Mouse (Mus musculus) kidney, postnatal 0 days (tissue): ENCODE results near the gene Slc10a3. TPM values are rescaled to one million over a fixed set of nuclear protein-coding genes. Genes with fewer than 3 reads are reported as not detected.

ENCODE experiments used
- ATAC-seq: fragments of 200-750 bp; cut with Nextera tagmentation; replicated peaks from 2 replicates; pipeline ENCODE4 v1.8.0; 2017; ENCODE audit warnings: low read depth, moderate number of reproducible peaks, moderate TSS enrichment, moderate library complexity; ENCODE audit not compliant: low FRiP score
- DNase-seq: peaks from one replicate; pipeline ENCODE4 v3.0.0-alpha.2; 2016; ENCODE audit warnings: low spot score
- H3K27ac ChIP-seq: fragments of 300-500 bp; sonication (generic); 2 replicates; pipeline ENCODE4 v1.5.1; 2014; ENCODE audit warnings: mild to moderate bottlenecking
- H3K27me3 ChIP-seq: fragments of 300-500 bp; sonication (generic); 2 replicates; pipeline ENCODE4 v1.6.1; 2014; ENCODE audit warnings: low read length, mixed read lengths; ENCODE audit not compliant: insufficient read depth
- H3K36me3 ChIP-seq: fragments of 300-500 bp; sonication (generic); 2 replicates; pipeline ENCODE4 v1.6.1; 2014; ENCODE audit warnings: low read length, mixed read lengths; ENCODE audit not compliant: insufficient read depth
- H3K4me1 ChIP-seq: fragments of 300-500 bp; sonication (generic); replicated peaks from 2 replicates; pipeline ENCODE4 v1.6.1; 2014; ENCODE audit warnings: antibody characterized with exemption, low read length, mixed read lengths; ENCODE audit not compliant: insufficient read depth
- H3K4me2 ChIP-seq: fragments of 300-500 bp; sonication (generic); 2 replicates; pipeline ENCODE4 v1.6.1; 2014; ENCODE audit warnings: mild to moderate bottlenecking, low read length, moderate library complexity, mixed read lengths
- H3K4me3 ChIP-seq: fragments of 300-500 bp; sonication (generic); replicated peaks from 2 replicates; pipeline ENCODE4 v1.5.1; 2014; ENCODE audit warnings: low read depth, low read length
- H3K9ac ChIP-seq: fragments of 300-500 bp; sonication (generic); 2 replicates; pipeline ENCODE4 v1.6.1; 2014; ENCODE audit warnings: low read depth, low read length
- H3K9me3 ChIP-seq: fragments of 300-500 bp; sonication (generic); replicated peaks from 2 replicates; pipeline ENCODE4 v1.6.1; 2016; ENCODE audit warnings: low read length, inconsistent platforms, mixed read lengths
- CTCF ChIP-seq: IDR thresholded peaks from 2 replicates; pipeline ENCODE4 v1.5.1; 2016; ENCODE audit warnings: antibody characterized with exemption, low read depth, mild to moderate bottlenecking, moderate library complexity
- WGBS: fragments of 180-500 bp; shearing (Covaris S2); extraction: QIAGEN DNeasy Blood & Tissue Kit; methylation state at CpG from one replicate; pipeline ENCODE4 v1.1.7; 2014; 5-methylcytosine and 5-hydroxymethylcytosine counted together
- polyA plus RNA-seq: library from polyadenylated mRNA; unstranded; fragments of >200 nt; fragmentation: Nextera tagmentation; extraction: Ambion mirVana; gene quantifications from 2 replicates; pipeline ENCODE4 v1.2.1, GENCODE M21; 2015

Gene Slc10a3
- polyA plus RNA-seq = 23.4 and 24.1 TPM in 2 replicates

GRCm38 (mm10) chrX:74372888-74373549, at the start of gene Slc10a3, which contains the start of gene Ubl4a:
TSS of gene Slc10a3 (minus strand) at chrX:74373349.
TSS of gene Ubl4a (minus strand) at chrX:74373218.
- no peak for TF ChIP-seq CTCF
- H3K27ac ChIP-seq = no peak within 1 kb of the TSS
- peak; percentile 89 for DNase-seq
- WGBS = 27% methylated on average over 32 of the region's 32 CpGs
- peak within 1 kb of the TSS; percentile 37 for H3K4me3 ChIP-seq
- H3K4me2 ChIP-seq = peak within 1 kb of the TSS; percentile 65
- no peaks in the 10 kb centered on the region for H3K4me1 ChIP-seq
- no peaks in the 10 kb centered on the region for H3K9me3 ChIP-seq
- H3K27me3 ChIP-seq = no peaks in the 10 kb centered on the region
- no peaks in the 10 kb centered on the region for H3K36me3 ChIP-seq
- peak within 1 kb of the TSS; percentile 51 for H3K9ac ChIP-seq
- ATAC-seq = peak; percentile 92

GRCm38 (mm10) chrX:74413377-74413776, 40.2 kb upstream of the Slc10a3 start:
- no peak overlapping the region for H3K9ac ChIP-seq
- no peaks in the 10 kb centered on the region for H3K36me3 ChIP-seq
- H3K9me3 ChIP-seq = no peaks in the 10 kb centered on the region
- TF ChIP-seq CTCF = peak; percentile 98
- H3K4me2 ChIP-seq = no peak overlapping the region
- H3K27ac ChIP-seq = no peak overlapping the region
- no peak overlapping the region for H3K4me3 ChIP-seq
- ATAC-seq (peak; percentile 66), DNase-seq (peak; percentile 87)
- no peaks in the 10 kb centered on the region for H3K27me3 ChIP-seq
- no peaks in the 10 kb centered on the region for H3K4me1 ChIP-seq

GRCm38 (mm10) chrX:74408340-74408739, 35.2 kb upstream of the Slc10a3 start:
- no peak overlapping the region for H3K9ac ChIP-seq
- WGBS = 48% methylated on average over 2 of the region's 2 CpGs
- H3K4me2 ChIP-seq = no peak overlapping the region
- TF ChIP-seq CTCF = no peak
- no peak for DNase-seq
- no peaks in the 10 kb centered on the region for H3K4me1 ChIP-seq
- no peaks in the 10 kb centered on the region for H3K9me3 ChIP-seq
- H3K4me3 ChIP-seq = no peak overlapping the region
- H3K27ac ChIP-seq = no peak overlapping the region
- no peaks in the 10 kb centered on the region for H3K27me3 ChIP-seq
- no peaks in the 10 kb centered on the region for H3K36me3 ChIP-seq
- ATAC-seq = no peak

GRCm38 (mm10) chrX:74400136-74400535, 27.0 kb upstream of the Slc10a3 start:
- WGBS = 86% methylated on average over 3 of the region's 3 CpGs

GRCm38 (mm10) chrX:74392535-74393443, 19.6 kb upstream of the Slc10a3 start, which contains the start of the genes Fam3a and Ikbkg:
TSS of gene Fam3a (minus strand) at chrX:74393272.
TSS of gene Ikbkg (plus strand) at chrX:74393290.
- no peaks in the 10 kb centered on the region for H3K4me1 ChIP-seq
- WGBS = 25% methylated on average over 30 of the region's 30 CpGs
- no peaks in the 10 kb centered on the region for H3K36me3 ChIP-seq
- DNase-seq = peak; percentile 94
- H3K9ac ChIP-seq = peak within 1 kb of the TSS; percentile 74
- H3K27ac ChIP-seq = peak within 1 kb of the TSS; percentile 93
- peak within 1 kb of the TSS; percentile 57 for H3K4me2 ChIP-seq
- TF ChIP-seq CTCF = peak; percentile 71
- H3K4me3 ChIP-seq = peak within 1 kb of the TSS; percentile 51
- peak; percentile 100 for ATAC-seq
- H3K27me3 ChIP-seq = no peaks in the 10 kb centered on the region
- H3K9me3 ChIP-seq = no peaks in the 10 kb centered on the region

More at GRCm38 (mm10) chrX:74400136-74400535, 27.0 kb upstream of the Slc10a3 start:
- no peaks in the 10 kb centered on the region for H3K4me1 ChIP-seq
- ATAC-seq = no peak
- no peak overlapping the region for H3K4me2 ChIP-seq
- H3K27ac ChIP-seq = no peak overlapping the region
- no peak for DNase-seq
- H3K9me3 ChIP-seq = no peaks in the 10 kb centered on the region
- no peak overlapping the region for H3K4me3 ChIP-seq
- H3K9ac ChIP-seq = no peak overlapping the region
- no peak for TF ChIP-seq CTCF
- H3K36me3 ChIP-seq = no peaks in the 10 kb centered on the region
- no peaks in the 10 kb centered on the region for H3K27me3 ChIP-seq

GRCm38 (mm10) chrX:74388153-74388552, 15.0 kb upstream of the Slc10a3 start:
- DNase-seq (no peak), ATAC-seq (no peak)
- H3K27me3 ChIP-seq = no peaks in the 10 kb centered on the region
- no peak overlapping the region for H3K27ac ChIP-seq
- H3K4me3 ChIP-seq = no peak overlapping the region
- no peak for TF ChIP-seq CTCF
- H3K4me2 ChIP-seq = no peak overlapping the region
- H3K4me1 ChIP-seq = no peaks in the 10 kb centered on the region
- H3K9me3 ChIP-seq = no peaks in the 10 kb centered on the region
- 0 out of 2 replicates have a peak, but pooled peaks cover 5% of the 10 kb centered on the region for H3K36me3 ChIP-seq
- no peak overlapping the region for H3K9ac ChIP-seq
